Mouse (Mus musculus) embryonic stem cell, embryonic (primary cell): ENCODE measurements around the gene Cplx3.

Experiments
- CTCF ChIA-PET, 4 experiments: fragments of 300-600 bp in 2 of 4; fragments of 350-600 bp in 2 of 4; sonication (Branson Sonifier 250); formaldehyde crosslinking; loops; one replicate each; lab custom pipeline; 2022; ENCODE audit warnings: inconsistent platforms in 2 of 4; lab: Charles Lee
- POLR2A ChIA-PET, 4 experiments: fragments of 300-600 bp in 2 of 4; fragments of 350-600 bp in 2 of 4; sonication (Branson Sonifier 250); formaldehyde crosslinking; loops; one replicate each; lab custom pipeline; 2022; ENCODE audit warnings: antibody characterized with exemption in 4 of 4, inconsistent platforms in 1 of 4; lab: Charles Lee

Gene Cplx3

DNA sequence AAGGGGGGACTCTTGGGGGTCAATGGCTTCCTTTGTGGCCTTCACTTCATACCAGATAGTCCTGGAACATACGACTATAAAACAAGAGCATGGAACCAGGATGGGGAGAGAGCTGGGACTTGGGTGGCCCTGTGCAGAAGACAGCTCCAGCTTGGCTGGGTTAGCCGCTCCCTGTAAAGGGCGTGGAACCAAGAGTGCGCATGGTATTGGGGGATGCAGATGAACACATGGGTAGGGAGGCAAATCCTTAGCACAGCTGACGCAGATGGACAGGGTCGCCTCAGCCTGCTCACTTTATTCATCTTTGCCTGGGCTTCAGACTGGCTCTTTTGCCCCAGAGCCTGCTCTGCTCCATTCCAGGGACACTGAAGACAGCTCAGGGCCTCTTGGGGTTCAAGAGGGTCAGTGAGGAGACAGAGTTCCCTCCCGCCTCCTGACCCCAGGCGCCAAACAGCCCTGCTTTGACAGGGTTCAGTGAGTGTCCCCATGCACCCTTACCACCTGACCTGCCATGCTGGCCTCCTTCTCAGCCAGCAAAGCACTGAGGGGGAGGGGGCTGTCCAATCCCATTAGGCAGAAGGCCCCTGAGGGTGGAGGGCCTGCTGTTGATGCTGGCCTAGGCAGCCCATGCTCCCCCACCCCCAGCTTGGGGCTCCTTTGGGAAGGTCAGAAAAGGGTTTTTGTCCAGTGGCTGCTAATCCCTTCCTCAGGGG, 7.1 kb downstream of the Cplx3 start:
- CTCF ChIA-PET, result no interaction called here
- POLR2A ChIA-PET, result interaction anchor here in 2 of 4 experiments (0.6 to 1.5 kb wide), 3 partner anchors 9 to 661 kb away, joined by 3 read pairs; no protein-coding TSS in a partner anchor

DNA sequence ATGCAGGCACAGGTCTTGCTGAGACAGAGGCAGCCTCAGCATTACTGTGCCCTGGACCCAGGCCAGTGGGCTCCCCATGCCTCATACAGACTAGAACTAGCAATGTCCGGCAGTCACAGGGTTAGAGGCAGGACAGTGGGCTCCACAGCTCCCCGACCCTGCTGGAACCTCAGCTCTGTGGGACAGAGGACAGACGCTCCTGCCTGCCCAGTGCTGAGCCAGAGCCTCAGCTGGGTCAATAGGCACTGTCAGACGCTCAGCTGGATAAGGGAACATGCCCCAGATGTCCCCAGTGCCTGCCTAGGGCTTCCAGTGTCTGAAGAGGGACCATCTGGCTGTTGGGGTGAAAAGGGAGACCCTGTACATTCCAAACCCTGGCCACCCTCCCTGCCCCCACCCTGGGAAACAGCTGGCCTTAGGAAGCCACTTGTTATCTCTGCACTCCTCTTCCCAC, 8.1 kb downstream of the Cplx3 start:
- ChIA-PET CTCF (interaction anchor here in 1 of 4 experiments (0.7 kb wide), 1 partner anchor 19 kb away, joined by 8 read pairs; no protein-coding TSS in a partner anchor), POLR2A (interaction anchor here in 3 of 4 experiments (0.6 to 1.0 kb wide), 3 partner anchors 19 to 1432 kb away, joined by 3 to 5 read pairs (median 3); no protein-coding TSS in a partner anchor)

DNA sequence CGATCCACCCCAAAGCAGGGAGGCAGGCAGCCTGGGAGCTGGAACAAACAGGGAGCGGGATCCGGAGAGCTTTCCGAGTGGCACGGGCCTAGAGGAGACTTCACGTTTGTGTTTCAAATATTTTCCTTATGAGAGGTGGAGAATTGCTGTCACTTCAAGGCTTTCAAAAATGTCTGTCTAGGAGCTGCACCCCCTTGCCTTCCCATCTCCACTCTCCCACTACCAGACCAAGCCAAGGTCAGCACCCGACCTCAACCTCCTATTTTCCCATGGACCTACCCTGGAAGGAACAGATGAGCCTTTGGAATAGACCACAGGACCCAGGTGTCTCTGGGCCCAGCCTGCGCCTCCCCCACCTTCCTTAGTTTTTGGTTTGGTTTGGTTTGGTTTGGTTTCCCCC, 8.8 kb downstream of the Cplx3 start:
- POLR2A ChIA-PET, result no interaction called here
- CTCF ChIA-PET, result interaction anchor here in 2 of 4 experiments (0.6 to 0.9 kb wide), 4 partner anchors 10 to 137 kb away, joined by 3 to 8 read pairs (median 3); no protein-coding TSS in a partner anchor

DNA sequence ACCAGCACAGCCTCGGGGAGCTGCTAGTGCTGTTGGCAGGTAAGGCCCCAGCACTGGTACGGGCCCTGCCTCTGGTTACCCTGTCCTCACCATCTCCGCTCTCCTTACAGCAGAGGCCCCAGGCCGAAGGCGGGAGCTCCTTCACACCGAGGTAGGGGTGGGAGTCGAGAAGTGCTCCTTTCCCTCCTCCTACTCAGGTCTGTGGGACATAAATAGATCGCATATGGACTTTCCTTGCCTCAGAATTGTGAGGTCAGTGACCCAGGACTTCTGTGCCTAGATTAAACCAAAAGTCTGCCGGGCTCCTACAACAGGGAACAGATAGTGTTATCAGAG, 11.9 kb downstream of the Cplx3 start:
- ChIA-PET CTCF (interaction anchor here in 1 of 4 experiments (1.2 to 2.1 kb wide), 5 partner anchors 20 to 53 kb away, joined by 3 to 6 read pairs (median 3); no protein-coding TSS in a partner anchor), POLR2A (interaction anchor here in 2 of 4 experiments (0.5 to 2.1 kb wide), 10 partner anchors 13 to 99 kb away, joined by 3 to 7 read pairs (median 3); partner anchors contain the start of genes Lman1l (in 1 of the 2) and Mpi (in 1 of the 2))

DNA sequence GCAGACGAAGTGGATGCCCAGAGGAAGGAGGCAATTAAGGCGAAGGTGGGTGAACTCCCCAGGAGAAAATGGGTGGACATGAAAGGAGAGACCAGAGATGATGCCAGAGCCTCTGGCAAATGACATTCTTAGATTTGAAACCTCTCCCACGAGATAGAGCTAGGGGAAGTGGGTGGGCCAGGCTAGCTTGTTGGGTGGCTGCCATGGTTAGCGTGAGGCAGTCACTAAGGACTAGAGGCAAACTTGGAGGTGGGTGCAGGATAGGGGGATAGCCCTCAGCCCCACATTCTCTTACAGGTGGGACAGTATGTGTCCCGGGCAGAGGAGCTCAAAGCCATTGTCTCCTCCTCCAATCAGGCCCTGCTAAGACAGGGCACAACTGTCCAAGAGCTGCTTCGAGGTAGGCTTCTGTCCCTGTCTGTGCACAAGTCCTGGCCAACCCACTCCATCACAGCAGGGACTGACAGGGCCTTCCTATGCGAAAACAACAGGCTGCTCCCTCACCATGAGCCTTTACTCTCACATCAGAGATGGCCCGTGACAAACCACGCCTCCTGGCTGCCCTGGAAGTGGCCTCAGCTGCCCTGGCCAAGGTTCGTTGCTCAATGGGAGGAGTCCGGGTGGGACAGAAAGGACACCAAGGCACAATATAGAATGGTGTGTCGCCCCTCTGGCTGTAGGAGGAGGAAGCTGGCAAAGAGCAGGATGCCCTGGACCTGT, 12.5 kb downstream of the Cplx3 start:
- ChIA-PET POLR2A (interaction anchor here in 2 of 4 experiments (0.5 to 2.1 kb wide), 7 partner anchors 12 to 100 kb away, joined by 3 to 7 read pairs (median 3); partner anchors contain the start of gene Lman1l (in 1 of the 2)), CTCF (interaction anchor here in 1 of 4 experiments (1.2 to 2.1 kb wide), 4 partner anchors 20 to 52 kb away, joined by 3 to 6 read pairs (median 4); no protein-coding TSS in a partner anchor)

DNA sequence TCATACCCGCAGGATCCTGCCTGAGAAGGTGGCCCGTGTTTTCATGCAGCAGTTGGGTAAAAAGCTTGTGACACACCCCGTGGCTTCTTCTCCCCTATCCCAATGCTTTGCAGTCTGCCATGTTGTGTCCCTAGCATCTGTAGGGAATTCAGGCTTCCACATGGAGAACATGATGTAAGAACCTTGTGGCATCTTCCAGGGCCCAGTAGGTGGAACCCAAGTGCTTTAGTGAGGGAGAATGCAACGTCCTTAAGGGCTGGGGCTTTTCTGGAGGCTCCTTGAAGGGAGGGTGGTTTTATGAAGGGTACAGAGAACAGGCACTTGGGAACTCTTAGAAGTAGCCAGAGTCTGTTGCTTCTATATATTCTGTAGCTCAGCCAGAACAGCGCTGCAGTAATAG, 15.4 kb downstream of the Cplx3 start:
- ChIA-PET CTCF (interaction anchor here in 2 of 4 experiments (0.9 to 1.6 kb wide), 3 partner anchors 24 to 955 kb away, joined by 3 to 4 read pairs (median 3); no protein-coding TSS in a partner anchor), POLR2A (interaction anchor here in 2 of 4 experiments (0.8 to 1.5 kb wide), 6 partner anchors 12 to 66 kb away, joined by 3 to 4 read pairs (median 4); partner anchors contain the start of genes Cplx3 (in 1 of the 2) and Csk (in 1 of the 2))

DNA sequence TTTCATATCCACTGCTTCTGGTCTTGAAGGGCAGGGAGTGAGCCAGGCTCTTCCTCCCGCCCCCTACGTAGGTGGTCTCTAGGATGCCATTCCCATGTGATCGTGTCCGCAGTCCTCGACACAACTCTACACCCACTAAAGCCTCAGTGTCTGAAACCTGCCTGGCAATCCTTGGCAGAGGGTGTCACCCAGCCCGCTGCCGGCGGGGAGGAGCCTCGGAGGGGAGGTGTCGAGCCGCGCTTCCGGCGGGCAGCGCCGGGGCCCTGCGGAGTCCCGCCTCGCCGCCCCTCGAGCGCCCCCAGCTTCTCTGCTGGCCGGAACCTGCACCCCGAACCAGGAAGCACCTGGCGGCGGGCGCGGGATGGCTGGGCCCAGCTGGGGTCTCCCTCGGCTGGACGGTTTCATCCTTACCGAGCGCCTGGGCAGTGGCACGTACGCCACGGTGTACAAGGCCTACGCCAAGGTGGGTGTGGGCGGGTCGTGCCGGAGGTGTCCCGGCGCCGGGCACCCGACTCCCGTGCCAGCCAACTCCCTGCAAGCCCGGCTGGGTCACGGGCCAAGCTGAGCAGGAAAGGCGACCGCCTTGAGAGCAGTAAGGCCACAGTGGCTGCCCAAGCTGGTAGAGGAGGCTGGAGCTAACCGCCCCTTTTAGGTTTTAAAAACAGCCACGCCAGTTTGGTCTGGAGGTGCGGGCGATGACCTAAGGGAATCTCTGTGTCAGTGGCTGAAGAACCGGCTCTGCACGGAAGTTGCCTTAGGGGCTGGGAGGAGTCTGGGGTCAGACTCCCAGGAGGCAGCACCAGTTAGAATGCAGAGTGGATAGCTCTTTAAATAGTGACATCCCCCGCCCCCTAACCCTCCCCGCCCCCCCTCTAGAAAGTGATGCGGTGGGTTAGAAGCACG, 16.6 kb downstream of the Cplx3 start, which contains the start of gene Ulk3:
Gene Ulk3, plus strand, starts transcription at position 229 of the 903 bp plus-strand sequence.
- ChIA-PET CTCF (interaction anchor here (0.5 to 1.5 kb wide), 16 partner anchors 17 to 952 kb away, joined by 3 to 7 read pairs (median 3); partner anchors contain the start of gene Cplx3 (in 1 of the 4)), POLR2A (interaction anchor here in 3 of 4 experiments (0.5 to 1.5 kb wide), 29 partner anchors 8 to 247 kb away, joined by 3 to 7 read pairs (median 4); partner anchors contain the start of genes Cox5a (in 2 of the 3), Rpp25 (in 2 of the 3), Arid3b (in 1 of the 3) and Cplx3 (in 1 of the 3))

DNA sequence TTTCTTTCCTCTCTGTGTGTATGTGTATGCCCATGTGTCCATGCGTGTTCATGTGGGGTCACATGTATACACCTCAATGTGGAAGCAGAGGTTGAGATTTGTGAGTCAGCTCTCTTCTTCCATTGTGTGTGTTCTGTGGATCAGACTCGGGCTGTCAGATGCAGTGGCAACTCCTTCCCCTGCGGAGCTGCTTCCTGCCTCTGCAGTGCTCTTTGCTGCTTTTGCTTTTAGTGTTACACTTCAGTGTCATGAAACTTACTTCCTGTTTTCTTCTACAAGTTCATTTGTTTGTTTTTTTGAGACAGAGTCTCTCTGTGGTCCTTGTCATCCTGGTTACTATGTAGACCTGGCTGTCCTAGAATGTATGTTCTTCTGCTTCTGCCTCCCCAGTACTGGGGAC, 21.1 kb downstream of the Cplx3 start:
- POLR2A ChIA-PET, result interaction anchor here in 2 of 4 experiments (0.5 to 1.6 kb wide), 4 partner anchors 10 to 32 kb away, joined by 3 to 5 read pairs (median 3); partner anchors contain the start of gene Mpi (in 1 of the 2)
- CTCF ChIA-PET, result interaction anchor here in 1 of 4 experiments (0.7 kb wide), 1 partner anchor 90 kb away, joined by 3 read pairs; no protein-coding TSS in a partner anchor

DNA sequence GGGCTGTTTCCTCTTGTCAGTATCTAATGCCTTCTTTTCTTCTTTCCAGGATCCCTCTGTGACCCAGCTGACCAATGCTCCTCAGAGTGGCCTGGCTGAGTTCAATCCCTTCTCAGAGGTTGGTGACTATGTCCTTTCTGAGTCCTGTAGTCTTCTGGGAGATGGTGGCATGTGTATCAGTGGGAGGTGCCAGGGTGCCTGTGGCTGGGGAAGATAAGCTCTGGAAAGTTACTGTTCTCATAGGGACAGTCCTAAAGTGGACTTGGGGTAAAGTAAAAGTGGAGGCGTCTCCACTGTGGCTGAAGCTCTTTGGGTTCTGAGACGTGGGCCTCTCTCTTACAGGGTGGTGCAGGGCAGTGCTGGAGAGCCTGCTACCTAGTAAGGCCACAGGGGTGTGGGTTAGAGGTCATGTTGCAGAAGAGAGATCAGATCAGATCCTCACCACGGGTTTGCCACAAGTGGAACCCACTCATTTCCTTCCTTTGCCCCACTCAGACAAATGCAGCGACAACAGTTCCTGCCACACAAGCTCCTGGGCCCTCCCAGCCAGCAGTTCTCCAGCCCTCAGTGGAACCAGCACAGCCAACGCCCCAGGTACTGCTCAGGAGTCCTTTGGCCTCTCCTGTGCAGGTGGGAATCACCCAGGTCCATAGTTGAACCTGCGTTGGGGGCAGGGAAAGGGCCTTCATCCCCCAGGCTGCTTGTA, 28.8 kb downstream of the Cplx3 start:
- CTCF ChIA-PET, result interaction anchor here in 1 of 4 experiments (1.1 to 1.2 kb wide), 2 partner anchors 10 to 92 kb away, joined by 3 to 4 read pairs; no protein-coding TSS in a partner anchor
- POLR2A ChIA-PET, result interaction anchor here in 1 of 4 experiments (0.6 to 0.8 kb wide), 2 partner anchors 41 to 266 kb away, joined by 3 to 4 read pairs; no protein-coding TSS in a partner anchor

DNA sequence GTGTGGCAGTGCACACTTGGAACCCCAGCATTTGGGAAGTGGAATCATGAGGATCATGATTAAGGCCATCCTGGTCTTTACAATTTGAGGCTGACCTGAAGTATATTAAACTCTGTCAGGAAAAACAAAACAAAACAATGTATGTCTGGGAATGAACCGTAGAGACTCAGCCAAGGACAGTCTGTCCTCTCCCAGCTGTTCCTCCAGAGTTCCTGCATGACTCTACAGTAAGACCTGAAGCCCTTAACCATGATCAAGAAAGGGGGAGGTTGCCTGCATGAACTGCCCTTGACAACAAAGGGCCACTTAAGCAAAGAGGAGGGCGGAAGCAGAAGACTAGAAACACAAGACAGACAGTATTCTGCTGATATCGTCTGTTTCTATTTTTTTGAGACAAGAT, 30.5 kb downstream of the Cplx3 start:
- POLR2A ChIA-PET, result interaction anchor here in 1 of 4 experiments (0.7 kb wide), 1 partner anchor 35 kb away, joined by 3 read pairs; no protein-coding TSS in a partner anchor
- CTCF ChIA-PET, result no interaction called here

DNA sequence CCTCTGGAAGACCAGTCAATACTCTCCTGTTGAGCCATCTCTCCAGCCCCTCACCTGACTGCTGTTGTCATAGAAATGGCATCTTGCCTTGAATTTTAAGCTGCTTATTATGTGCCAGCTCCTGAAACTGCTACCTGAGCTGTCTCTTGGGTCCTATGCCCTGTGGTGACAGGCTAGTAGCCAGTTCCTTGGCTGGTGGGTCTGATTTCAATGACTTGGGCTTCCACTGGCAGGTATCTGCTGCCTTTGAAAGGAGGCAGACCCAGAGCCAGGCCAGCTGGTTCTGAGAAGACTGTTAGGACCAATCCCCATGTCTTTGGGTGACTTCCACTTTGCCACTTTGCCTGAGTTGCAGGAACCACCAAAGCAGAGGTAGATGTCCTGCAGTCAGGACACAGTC, 31.7 kb downstream of the Cplx3 start:
- POLR2A ChIA-PET, result interaction anchor here in 2 of 4 experiments (0.6 to 1.4 kb wide), 5 partner anchors 10 to 578 kb away, joined by 3 to 5 read pairs (median 3); no protein-coding TSS in a partner anchor
- CTCF ChIA-PET, result interaction anchor here in 2 of 4 experiments (0.5 to 1.0 kb wide), 4 partner anchors 20 to 55 kb away, joined by 3 to 6 read pairs (median 4); no protein-coding TSS in a partner anchor

DNA sequence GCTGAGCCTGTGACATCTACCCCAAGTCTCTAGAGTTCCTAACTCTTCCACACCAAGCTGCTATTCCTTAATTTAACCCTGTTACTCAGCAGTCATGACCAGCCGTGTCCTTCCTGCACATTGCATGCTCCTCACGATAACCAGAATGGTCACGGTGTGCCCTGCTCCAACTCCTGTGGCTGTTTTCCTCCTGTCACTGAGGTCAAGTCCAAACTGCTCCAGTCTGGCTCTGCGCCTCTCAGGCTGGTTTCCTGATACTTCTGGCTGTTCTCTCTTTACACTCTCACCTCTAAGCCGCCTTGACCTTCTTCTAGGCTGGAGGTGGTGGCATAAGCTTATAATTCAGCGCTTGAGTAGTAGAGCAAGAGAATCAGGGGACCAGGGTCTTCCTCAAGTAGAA, 37.6 kb downstream of the Cplx3 start:
- POLR2A ChIA-PET, result interaction anchor here in 1 of 4 experiments (0.9 to 1.6 kb wide), 2 partner anchors 16 to 65 kb away, joined by 3 to 4 read pairs; partner anchors contain the start of genes Mpi and Rpp25
- CTCF ChIA-PET, result interaction anchor here in 2 of 4 experiments (0.6 to 2.3 kb wide), 2 partner anchors 60 to 82 kb away, joined by 3 to 11 read pairs; no protein-coding TSS in a partner anchor

DNA sequence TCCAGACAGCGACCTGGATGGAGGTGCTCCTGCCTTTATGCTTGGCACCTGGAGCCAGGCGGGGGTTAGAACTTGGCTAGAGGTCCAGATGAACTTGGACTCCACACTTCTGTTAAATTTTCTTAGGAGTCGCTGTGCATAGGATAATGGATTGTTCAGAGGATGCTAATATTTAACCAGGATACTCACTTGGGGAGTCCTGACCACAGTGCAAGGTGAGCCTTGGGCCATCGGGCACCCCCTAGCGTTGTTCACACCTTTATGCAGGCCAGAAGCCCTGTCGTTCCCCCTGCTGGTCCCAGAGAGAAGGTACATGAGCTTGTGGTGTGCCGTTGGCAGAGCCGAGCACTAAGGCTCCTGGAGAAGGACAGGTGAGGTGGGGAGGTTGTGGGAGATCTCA, 39.2 kb downstream of the Cplx3 start:
- ChIA-PET CTCF (interaction anchor here (0.5 to 2.3 kb wide), 56 partner anchors 10 to 675 kb away, joined by 3 to 24 read pairs (median 4); partner anchors contain the start of genes Mpi (in 2 of the 4), Ulk3 (in 2 of the 4), Cox5a (in 1 of the 4) and Cplx3 (in 1 of the 4)), POLR2A (interaction anchor here (0.6 to 1.8 kb wide), 20 partner anchors 9 to 253 kb away, joined by 3 to 8 read pairs (median 4); partner anchors contain the start of genes Csk (in 1 of the 4), Mpi (in 1 of the 4), Rpp25 (in 1 of the 4) and Ulk3 (in 1 of the 4))

DNA sequence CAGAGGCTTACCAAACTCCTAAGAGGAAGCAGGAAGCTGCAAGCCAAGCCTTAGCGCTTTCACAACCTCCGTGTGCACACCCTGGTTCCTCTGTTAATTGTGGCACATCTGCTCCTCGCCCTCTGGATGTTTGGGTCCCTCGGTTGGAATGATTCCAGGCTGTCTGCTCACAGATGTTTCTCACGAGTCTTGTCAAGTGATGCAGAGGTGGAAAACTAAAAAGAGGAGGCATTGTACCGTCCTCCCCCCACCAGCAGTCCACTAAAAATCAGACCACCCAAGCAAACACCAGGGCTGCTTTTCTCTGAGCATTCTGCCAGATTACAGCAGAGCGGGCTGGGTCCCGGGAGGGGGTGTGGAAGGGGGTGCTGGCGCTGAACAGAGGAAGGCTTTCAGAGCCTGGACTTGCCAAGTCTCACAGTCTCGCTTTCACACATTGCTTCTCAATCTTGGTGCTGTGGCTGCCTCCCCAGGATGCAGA, 40.3 kb downstream of the Cplx3 start:
- ChIA-PET CTCF (interaction anchor here in 2 of 4 experiments (1.0 to 1.5 kb wide), 3 partner anchors 24 to 179 kb away, joined by 3 to 7 read pairs (median 4); no protein-coding TSS in a partner anchor), POLR2A (interaction anchor here in 1 of 4 experiments (0.9 to 1.8 kb wide), 4 partner anchors 13 to 88 kb away, joined by 3 to 5 read pairs (median 4); partner anchors contain the start of genes Csk, Mpi and Ulk3)

DNA sequence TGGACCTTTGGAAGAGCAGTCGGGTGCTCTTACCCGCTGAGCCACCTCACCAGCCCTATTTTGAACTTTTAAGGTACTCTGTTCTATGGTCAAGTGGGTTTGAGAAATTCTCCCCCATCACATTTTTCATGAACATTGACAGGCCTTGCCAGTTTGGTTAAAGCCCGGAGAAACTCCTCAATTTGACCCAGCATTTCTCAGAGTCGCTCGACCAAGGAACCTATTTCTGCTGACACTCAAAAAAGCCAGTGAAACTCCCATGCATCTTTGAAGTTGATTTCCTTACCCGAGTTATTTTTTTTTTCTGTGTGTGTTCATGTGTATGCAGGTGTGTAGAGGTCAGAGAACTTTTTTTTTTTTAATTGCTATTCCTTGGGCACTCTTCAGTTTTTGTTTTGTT, 41.5 kb downstream of the Cplx3 start:
- ChIA-PET CTCF (no interaction called here), POLR2A (interaction anchor here in 2 of 4 experiments (0.7 to 1.7 kb wide), 3 partner anchors 18 to 71 kb away, joined by 3 to 4 read pairs (median 3); partner anchors contain the start of gene Ulk3 (in 1 of the 2))
